Mouse (Mus musculus): ENCODE data around the gene Bcl2l11.
"Not testable (repeated sequence)": the region's sequence is repeated elsewhere in the genome, so short reads cannot be mapped to it uniquely, and the experiment has no call there.

Gene Bcl2l11

GRCm38 (mm10) chr2:128125635-128126470 is at the start of gene Bcl2l11:
Gene Bcl2l11, plus strand, starts transcription at chr2:128126038.
- peak; percentile 95 for DNase-seq (ENCODE audit: low spot score)

GRCm38 (mm10) chr2:128076936-128077335 is 48.9 kb upstream of the Bcl2l11 start:
- DNase-seq (ENCODE audit: low spot score): no peak

DNA sequence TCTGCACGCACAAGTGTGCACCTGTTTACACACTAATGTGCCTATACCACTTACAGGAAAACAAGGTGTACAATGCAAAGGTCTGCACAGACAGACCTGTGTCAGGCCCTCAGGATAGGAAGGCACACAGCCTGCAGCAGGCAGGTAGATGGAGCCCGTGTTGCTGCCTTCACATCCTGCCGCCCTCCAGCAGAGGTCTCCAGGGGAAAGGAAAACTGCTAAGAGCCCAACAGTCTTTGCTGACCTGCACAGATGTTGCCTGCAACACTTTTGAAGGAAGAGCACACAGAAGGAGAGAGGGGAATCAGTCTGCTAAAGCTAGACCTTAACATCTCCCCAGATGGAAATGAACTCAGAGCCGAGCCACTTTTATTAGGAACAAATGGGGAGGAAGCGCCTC is 47.0 kb upstream of the Bcl2l11 start:
- DNase-seq (ENCODE audit: low spot score): no peak

DNA sequence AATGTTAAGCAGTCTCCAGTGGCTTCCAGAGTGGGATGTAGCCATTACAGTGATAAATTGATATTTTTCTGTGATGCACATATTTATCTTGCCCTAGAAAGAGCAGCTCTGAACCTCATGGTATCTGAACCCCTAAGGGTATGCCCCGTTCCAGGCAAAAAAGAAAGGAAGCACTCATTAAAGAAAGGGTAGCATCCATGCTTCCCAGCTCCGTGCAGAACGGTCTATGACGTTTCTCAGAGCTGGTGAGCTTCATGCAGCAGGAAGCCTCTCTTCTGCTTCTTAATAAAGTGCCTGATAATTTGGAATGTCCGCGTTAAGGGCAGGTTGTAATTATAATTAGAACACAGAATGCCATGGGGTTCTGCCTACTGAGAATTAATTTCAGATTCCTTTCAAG is 46.5 kb upstream of the Bcl2l11 start:
- DNase-seq (ENCODE audit: low spot score): no peak

DNA sequence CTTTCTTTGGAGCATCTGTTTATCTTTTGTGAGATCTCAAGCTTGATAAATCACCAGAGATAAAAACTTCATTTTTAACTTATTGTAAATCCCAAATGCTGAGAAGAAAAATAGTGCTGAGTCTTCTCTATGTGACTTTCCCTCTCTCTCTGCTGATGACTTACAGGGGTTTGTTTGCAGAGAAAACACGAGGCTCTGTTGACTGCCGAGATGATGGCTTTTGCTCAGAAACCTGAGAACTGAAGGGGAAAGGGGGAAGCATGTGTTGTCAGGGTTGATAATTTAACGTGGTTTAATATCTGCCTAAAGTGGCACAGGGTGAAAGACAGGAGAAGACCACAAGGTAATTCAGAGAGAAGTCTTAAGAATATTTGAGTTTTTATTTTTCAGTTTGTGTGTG is 42.0 kb upstream of the Bcl2l11 start:
- no peak for DNase-seq (ENCODE audit: low spot score)

- DNase-seq (ENCODE audit: low spot score): no peak
These were observed 41.2 kb upstream of the Bcl2l11 start for GRCm38 (mm10) chr2:128084607-128085006.

- no peak for DNase-seq (ENCODE audit: low spot score)
These were observed 40.4 kb upstream of the Bcl2l11 start for GRCm38 (mm10) chr2:128085481-128085880.

DNA sequence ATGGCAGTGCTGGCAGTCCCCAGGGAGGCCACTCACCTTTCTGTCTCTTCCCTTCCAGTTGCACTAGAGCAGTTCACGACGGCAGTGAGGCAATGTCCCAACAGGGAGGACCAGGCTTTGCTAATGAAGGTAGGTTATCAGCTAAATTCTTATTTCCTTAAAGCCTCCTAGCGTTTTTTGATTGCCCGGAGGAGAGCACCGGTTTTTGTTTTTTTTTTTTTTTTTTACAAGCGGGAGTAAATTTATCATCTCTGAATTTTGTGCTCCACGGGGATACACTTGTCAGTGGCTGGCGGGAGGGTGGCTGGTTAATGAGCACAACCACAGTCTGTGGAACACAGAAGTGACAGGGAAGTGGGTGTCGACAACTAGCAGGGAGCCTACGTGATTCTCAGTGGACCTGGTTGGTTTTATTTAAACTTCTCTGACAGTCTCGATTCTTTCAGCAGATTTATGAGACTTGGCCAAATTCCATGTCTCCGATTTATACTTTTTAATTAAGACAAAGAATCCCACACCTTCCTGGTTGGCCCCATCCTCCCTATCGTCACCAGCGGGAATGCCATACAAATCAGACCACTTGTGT is 39.4 kb upstream of the Bcl2l11 start:
- DNase-seq (ENCODE audit: low spot score): no peak

DNA sequence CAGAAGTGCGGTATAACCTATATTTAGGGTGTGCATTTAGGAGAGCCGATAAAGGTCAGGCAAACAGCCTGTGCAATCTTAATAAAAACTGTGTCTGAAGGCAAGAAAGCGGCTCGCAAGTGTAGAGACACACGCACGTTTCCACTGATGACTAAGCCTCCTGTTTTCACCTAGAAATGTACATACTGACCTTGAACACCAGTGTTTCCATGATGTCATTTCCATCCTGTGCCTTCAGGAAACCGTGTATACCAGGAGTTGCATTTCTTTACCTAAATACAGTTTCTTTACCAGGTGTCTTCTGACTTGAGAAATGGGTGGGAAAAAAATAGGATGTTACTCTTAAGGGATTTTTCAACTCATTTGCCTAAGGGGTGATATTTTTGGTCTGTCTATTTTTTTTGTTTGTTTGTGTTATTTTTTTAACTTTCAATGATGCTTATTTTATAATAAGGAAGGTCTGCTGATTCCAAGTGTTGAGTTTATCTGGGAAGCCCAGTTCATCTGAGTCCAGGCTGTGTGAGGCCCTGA is 38.8 kb upstream of the Bcl2l11 start:
- no peak for DNase-seq (ENCODE audit: low spot score)

DNA sequence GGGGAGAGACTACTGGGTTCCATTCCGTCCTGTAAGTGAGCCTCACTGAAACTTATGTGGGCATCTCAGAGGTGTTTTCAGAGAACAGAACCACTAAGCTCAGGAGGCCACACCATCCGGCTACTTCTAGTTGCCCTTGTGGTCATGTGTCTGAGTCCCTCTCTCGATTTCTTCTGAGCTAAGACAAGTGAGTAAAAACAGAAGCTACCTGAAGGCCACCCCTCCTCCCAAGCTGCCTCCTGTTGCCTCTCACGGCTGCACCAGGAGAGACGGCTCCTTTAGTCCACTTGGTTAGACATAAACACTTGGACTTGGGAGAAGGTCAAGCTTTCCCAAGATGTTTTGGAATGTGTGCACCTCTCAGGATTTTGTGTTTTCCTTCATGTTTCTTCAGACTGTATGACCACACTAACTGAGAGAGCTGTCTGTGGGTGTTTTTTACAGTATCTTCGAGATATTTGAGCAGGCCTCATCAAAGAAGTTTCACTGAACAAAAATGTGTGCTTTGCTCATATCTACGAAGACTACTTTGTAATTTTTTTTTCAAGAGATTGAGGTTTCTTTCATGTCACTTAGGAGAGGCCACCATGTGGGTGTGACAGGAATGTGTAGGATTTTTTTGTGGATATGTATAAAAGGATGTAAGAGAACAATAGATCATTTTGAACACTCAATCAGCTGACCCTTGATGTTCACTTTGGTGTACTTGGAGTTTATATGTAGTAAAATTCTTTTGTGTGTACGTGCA is 37.9 kb upstream of the Bcl2l11 start:
- DNase-seq (ENCODE audit: low spot score): no peak

DNA sequence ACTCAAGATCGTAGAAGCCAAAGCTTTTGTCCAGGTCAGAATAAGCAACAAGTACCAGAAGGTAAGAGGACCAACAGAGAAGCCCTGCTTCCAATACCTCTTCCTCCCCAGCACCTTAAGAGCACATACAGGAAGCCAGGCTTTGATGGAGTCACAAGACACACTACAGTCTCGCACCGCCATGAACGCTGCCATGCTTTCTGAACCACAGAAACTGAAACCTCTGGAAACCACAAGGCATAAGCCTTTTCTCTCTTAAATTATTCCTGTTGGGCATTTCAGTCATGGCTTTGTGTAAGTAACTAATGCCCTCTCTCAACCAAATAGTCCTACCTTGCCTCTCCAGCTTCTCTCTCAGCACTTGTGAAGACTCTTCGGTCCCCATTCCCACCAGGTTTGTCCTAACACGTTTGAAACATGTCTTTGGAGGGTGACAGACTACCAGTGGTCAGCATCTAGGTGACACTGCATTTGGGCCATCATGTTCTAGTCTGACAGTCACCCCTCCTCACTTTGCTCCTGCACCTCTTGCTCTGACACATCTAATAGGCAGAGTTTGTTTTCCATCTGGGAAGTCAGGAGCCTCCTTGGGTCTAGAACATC is 35.5 kb upstream of the Bcl2l11 start:
- DNase-seq (ENCODE audit: low spot score): no peak

GRCm38 (mm10) chr2:128091431-128092369 is 34.1 kb upstream of the Bcl2l11 start:
- DNase-seq (ENCODE audit: low spot score): no peak

- no peak for DNase-seq (ENCODE audit: low spot score)
These were observed 33.4 kb upstream of the Bcl2l11 start for GRCm38 (mm10) chr2:128092451-128092850.

GRCm38 (mm10) chr2:128094196-128094595 is 31.6 kb upstream of the Bcl2l11 start:
- DNase-seq (ENCODE audit: low spot score): no peak

DNA sequence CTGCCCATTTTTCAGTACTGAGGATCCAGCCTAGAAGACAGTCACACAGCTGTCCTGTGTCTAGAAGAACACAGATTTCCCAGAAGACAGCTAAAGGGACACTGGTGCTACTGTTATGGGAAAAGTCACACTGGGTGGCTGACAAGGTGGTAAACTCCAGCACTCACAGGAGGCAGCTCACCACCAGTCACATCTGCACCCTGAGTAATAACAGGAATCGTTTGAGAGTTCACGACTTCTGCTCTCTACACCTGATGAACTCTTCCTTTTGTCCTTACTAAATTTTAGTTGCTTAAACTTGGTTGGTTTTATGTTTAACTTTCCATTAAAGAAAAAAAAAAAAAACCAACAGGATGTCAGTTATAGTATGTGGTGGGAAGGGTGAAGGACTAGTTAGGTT is 31.2 kb upstream of the Bcl2l11 start:
- no peak for DNase-seq (ENCODE audit: low spot score)

DNA sequence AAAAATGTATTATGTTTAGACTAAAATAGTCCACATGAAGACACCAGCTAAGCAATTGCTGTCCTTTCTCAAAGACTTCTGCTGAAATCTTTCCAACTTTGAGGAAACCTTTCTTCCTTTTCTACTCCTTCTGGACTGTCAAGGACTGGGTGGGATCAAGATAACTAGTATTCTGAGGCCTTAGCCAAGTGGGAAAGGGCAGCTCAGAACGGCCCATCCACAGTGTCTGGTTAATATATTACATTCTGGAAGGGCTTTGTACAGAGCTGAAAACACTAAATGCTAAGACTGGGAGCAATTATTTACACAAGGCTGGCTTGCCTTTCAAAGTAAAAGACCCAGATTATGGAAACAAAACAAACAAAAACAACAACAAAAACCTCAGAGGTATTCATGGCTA is 30.6 kb upstream of the Bcl2l11 start:
- DNase-seq (ENCODE audit: low spot score): no peak

- DNase-seq (ENCODE audit: low spot score): no peak
These were observed 29.8 kb upstream of the Bcl2l11 start for GRCm38 (mm10) chr2:128096070-128096469.

DNA sequence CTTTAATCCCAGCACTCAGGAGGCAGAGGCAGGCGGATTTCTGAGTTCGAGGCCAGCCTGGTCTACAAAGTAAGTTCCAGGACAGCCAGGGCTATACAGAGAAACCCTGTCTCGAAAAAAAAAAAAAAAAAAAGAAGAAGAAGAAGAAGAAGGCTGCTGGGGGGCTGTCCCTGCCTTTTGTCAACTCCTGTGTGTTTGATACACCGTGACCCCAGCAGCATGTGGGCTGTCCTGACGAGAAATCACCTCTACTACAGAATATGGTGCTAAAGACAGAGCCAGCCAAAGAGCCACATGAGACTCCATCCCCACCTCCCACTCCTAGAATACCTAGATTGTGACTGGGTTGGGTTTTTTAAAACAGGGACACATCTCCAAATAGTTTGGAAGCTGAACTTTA is 27.7 kb upstream of the Bcl2l11 start:
- not testable (repeated sequence) for DNase-seq (ENCODE audit: low spot score)

DNA sequence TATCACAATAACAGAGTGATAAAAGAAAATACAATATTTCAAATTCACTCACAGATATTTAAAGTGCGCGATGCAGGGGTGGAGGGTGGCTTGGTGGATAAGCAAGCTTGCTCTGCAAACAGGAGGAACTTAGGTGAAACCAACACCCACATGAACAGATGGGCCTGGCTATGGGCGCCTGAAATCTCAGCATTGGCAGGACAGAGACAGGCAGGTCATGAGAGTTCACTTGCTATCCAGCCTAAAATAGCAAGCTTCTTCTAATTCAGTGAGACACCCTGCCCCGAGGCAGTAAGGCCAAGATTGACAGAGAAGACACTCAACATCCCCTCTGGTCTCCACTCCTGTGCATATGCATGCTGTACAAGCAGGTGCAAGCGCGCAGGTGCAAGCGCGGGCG is 23.8 kb upstream of the Bcl2l11 start:
- no peak for DNase-seq (ENCODE audit: low spot score)

DNA sequence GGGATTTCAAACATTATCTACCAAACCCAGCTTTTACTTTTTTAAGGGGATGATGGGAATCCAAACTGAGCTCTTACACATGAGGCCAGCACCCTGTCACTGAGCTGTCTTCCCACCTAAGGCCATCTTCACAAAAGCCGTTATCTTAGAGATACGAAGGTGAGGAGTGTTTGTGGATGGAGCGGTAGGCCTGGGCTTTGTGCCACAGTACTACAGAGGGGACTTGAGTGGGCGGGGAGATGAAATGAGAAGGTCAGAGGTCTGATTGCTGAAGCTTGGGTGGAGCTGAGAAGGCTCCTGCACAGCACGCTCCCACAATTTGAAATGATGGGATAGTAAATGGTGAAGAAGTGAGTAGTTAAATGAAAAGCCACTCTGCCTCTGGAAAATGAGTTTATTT is 21.0 kb upstream of the Bcl2l11 start:
- DNase-seq (ENCODE audit: low spot score): no peak

DNA sequence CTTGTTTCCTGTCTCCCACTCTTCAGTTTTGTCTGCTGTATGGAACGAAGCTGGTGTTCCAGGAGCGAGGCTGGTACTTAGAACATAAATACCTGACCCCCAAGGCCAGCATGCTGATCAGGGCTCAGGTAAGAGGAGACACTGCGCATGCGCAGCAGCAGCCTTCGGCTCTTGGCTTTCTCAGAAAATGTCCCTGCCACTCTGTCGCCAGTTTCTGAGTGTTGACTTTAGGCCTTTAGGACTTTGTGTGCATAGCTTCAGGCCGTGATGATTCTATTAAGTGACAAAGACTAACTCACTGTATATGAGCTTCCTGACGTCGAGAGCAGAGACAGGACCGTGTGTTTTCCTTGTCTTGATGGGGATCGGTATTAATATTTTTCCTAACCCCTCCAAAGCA is 20.2 kb upstream of the Bcl2l11 start:
- DNase-seq (ENCODE audit: low spot score): no peak

All from ovary, adult 18-20 months (tissue).